Mouse (Mus musculus) kidney, postnatal 36 days (tissue): Measurements from ENCODE around the gene Plxna2.

Source experiments
- DNase-seq, 2 experiments: peaks; one replicate each; pipeline ENCODE4 v3.0.0; 2021 to 2022; ENCODE audit warnings: mixed read lengths in 2 of 2

Plxna2 gene

DNA sequence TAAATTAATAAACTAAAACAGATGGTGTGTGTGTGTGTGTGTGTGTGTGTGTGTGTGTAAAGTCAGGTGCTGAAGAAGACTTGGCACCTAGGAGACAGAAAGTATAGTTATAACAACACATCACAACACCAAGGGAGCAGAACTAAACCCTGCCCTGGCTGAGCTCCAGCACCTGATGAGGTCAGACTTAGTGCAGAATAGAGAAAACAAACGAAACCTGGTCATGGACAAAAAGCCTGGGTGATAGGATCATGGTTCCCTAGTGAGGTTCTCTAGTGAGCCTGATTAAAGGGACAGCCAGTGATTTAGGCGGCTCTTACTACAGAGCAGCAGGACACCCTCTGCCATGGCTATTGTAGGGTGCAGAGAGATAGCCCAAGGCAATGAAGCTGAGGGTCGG is 218.2 kb downstream of the Plxna2 start:
- no peak for DNase-seq

DNA sequence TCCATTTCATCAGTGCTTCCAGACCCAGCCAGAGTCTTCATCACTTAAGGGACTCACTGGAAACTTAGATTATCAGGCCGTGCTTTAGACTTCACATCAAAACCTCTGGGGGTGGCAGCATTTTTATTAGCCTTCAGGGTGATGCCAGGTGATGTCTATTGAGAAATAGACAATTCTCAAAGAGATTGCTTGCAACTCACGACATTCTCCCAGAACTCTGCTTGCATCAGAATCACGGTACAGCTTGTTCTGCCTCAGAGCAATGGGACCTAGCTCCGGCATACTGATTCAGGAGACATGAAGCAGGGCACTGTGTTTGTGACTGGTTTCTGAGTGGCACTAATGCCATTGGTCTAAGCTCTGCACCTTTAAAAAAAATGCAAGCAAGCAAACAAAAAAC is 218.7 kb downstream of the Plxna2 start:
- no peak for DNase-seq

DNA sequence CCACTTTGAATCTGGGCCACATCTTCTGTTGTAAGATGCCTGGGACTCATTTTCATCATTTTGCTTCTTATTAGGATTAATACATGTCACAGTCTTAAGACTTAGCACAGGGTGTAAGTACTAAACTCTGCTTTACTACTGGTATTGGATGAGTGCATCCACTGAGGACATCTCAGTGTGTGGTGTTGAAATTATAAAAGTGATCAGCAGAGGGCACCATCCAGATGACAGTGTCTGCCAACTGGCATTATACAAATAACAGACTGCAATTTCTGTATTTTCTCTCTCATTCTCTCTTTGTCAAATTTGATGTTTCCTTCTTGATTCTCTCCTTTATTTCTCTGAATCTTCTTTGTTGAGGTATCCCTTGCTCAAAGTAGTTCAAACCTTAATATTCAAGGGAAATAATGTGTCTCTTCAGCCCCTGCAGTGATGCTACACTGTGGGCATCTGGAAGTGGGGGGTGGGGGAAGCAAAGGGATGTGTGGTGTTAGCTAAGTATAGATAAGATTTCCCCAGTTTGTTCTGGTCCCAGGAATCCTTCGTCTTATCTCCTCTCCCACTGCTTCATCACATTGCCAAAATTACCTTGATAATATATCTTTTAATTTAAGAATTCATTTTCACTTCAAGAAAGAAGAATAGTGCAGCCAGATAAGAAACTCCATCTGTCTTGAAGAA is 221.4 kb downstream of the Plxna2 start:
- DNase-seq = peak; percentile 40 to 60

DNA sequence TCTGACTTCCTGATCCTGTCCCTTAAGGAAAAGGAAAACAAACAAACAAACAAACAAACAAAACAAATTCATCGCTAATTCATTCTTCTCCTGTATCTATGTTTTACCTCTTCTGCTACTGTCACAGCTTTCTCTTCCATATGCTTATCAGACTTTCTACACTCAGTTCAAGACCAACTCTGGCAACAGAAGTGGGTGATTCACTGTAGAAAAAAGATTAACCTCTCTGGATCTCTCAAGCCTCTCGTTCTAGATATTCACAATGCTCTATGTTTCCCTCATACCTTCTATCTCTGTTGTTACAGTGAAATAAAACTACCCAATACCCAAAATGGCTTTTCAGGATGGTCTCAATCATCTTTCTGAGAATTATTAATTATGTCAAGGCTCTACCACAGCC is 225.0 kb downstream of the Plxna2 start:
- DNase-seq = no peak

DNA sequence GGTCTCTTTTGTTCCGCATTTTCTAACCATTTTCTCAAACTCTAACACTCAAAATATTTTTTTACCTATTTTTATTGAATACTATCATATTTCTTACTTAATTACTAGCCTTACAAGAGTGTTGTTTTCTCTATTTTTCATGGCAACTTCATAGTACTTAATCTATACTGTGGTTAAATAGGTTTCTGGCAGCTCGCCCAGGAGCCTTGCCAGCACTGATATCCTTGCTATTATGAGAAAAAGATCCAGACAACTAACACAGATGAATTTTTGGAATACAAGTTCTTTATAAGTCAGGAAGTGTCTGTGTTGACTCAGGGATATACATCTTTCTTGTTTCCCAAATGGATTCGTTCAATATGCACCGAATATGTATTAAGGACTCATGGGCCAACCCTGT is 229.0 kb downstream of the Plxna2 start:
- DNase-seq = no peak

DNA sequence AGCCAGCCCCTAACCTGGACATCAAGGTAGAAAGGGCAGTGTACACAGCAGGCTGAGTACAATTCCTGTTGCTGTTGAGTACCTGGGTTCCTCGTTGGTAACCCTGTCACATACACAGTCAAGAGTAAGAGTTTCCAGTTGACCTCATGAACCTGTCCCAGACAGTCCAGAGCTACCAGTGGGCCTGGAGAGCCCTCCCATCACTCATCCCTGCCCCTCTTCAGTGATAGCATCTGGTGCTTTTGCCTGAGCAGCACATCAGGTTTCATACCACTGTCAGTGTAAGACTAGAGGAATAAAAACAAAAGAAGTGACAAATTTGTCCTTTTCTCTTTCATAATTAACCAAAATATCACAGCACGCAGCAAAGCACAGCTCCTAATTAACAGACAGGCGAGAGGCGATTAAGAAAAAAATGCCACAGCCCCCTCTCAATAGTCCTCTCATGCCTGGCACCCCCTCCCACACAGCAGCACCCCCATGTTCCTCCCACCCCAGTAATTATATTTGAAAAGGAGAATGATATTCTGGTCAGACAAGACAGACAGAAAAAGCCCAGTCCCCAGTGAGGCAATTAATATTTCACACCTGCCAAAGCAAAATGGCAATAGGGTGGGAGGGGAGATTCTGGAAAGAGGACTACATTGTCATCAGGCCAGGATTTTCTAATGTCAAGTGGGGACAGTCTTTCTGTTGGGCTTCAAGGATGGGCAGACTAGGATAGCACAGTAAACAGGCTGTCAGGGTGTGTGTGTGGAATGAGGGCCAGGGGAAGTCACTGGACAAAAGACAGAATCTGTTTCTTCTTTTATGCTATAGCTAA is 233.4 kb downstream of the Plxna2 start:
- DNase-seq = no peak

DNA sequence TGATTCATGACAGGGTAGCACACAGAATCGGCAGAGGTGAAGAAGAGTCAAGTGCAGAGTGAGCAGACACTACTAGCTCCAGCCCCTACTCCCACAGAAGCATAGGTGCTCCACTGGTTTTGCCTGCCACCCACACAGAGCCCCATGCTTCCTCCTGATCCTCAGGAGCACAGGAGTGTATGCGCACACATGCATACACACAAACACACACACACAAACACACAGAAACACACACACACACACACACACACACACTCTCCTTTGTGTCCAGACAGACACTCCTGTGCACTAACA is 234.0 kb downstream of the Plxna2 start:
- DNase-seq = no peak
